Mouse (Mus musculus) limb, embryonic 10.5 days (tissue): ENCODE measurements around the gene Rpap1. TPM values are rescaled to one million over a fixed set of nuclear protein-coding genes. Genes with fewer than 3 reads are reported as not detected.

Source experiments
- DNase-seq: peaks from one replicate; pipeline ENCODE4 v3.0.0-alpha.2; 2017; ENCODE audit warnings: low spot score
- H3K27ac ChIP-seq: fragments of 300-500 bp; sonication (generic); 2 replicates; pipeline ENCODE4 v1.5.1; 2016; ENCODE audit warnings: mild to moderate bottlenecking
- H3K27me3 ChIP-seq: fragments of 300-500 bp; sonication (generic); 2 replicates; pipeline ENCODE4 v1.6.1; 2016; ENCODE audit warnings: low read depth, mild to moderate bottlenecking; ENCODE audit not compliant: poor library complexity, severe bottlenecking
- H3K36me3 ChIP-seq: fragments of 300-500 bp; sonication (generic); 2 replicates; pipeline ENCODE4 v1.6.1; 2016; ENCODE audit warnings: mild to moderate bottlenecking, moderate library complexity
- H3K4me1 ChIP-seq: fragments of 300-500 bp; sonication (generic); 2 replicates; pipeline ENCODE4 v1.6.1; 2016
- H3K4me3 ChIP-seq: fragments of 300-500 bp; sonication (generic); 2 replicates; pipeline ENCODE4 v1.5.1; 2016; ENCODE audit warnings: mild to moderate bottlenecking, moderate library complexity
- H3K9me3 ChIP-seq: fragments of 300-500 bp; sonication (generic); replicated peaks from 2 replicates; pipeline ENCODE4 v1.6.1; 2016; ENCODE audit warnings: mild to moderate bottlenecking
- WGBS: fragments of 180-500 bp; shearing (Covaris S2); methylation state at CpG from one replicate; pipeline ENCODE4 v1.1.7; 2016; 5-methylcytosine and 5-hydroxymethylcytosine counted together
- polyA plus RNA-seq: library from polyadenylated mRNA; unstranded; fragments of >200 nt; fragmentation: Nextera tagmentation; extraction: Ambion mirVana; gene quantifications from 2 replicates; pipeline ENCODE4 v1.2.1, GENCODE M21; 2016

Gene Rpap1
- 42.0 and 46.3 TPM in 2 replicates for polyA plus RNA-seq

DNA sequence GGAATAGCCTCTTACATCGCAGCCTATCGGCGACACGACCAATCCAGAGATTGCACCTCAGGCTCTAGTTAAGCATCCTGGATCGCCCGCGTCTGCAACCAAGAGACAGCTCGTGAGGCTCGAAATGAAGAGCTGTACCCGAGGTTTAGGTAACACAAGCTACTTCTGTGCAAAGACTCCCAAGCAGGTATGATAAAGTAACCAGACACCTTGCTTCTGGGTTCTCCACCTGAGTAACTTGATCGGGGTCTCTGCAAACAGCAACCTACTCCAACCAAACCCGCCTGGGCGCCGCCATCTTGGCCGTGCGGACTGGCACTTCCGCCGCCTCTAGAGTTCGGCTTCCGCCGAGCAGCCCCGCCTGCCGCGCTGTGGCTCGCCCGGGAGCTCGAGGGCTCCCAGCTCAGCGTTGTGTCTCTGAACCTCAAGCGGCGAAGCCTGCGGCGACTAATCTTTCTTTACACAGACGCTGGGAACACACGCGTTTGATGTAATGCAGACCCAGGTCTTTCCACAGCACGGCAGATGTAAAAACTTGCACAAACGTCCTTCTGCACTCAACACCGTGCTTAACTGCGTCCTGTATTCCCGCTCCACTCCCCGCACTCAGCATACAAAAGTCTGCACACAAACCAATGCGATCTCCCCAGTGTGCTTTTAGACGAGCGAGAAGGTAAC is at the start of gene Rpap1:
Gene Rpap1, minus strand, starts transcription at position 332 of the 678 bp plus-strand sequence.
- H3K27me3 ChIP-seq: no peaks in the 10 kb centered on the region
- DNase-seq: peak; percentile 93
- H3K9me3 ChIP-seq: no peaks in the 10 kb centered on the region
- peaks cover 33% of the 10 kb centered on the region for H3K36me3 ChIP-seq
- H3K4me1 ChIP-seq: peaks cover 12% of the 10 kb centered on the region
- H3K27ac ChIP-seq: peak within 1 kb of the TSS; percentile 89
- peak within 1 kb of the TSS; percentile 63 for H3K4me3 ChIP-seq
- under 1% methylated on average over 44 of the region's 44 CpGs for WGBS

DNA sequence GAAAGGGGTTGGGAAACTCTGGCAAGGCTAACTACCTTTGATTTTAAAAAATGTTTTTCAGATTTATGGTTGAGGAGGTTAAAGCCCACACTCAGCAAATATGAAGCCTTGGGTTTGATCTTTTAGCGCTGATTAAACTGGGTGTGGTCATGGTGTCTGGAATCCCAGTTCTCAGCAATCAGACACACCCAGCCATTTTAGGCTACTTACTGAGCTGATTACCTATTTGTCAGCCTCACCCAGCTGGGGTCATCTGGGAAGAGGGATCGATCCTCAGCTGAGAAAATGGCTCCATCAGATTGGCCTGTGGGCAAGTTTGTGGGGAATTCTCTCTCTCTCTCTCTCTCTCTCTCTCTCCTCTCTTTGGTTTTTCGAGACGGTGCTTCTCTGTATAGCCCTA is 46.9 kb upstream of the Rpap1 start:
- H3K36me3 ChIP-seq: no peaks in the 10 kb centered on the region
- DNase-seq: no peak

DNA sequence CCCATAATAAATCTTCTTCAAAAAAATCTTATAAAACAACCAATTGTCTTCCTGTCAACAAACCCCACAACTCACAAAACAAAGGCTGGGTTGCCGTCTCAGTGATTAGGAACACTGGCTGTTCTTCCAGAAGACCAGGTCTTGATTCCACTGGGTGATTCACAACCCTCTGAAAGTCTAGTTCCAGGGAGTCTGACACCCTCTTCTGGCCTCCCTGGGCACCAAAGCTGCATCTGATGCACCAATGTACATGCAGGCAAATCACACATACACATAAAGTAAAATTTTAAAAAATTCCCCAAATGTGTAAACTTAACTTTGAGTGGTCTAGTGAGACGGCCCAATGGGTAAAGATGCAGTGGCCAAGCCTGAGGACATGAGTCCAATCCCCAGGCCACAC is 43.2 kb upstream of the Rpap1 start:
- Histone ChIP-seq H3K9me3 (no peaks in the 10 kb centered on the region), H3K4me3 (no peak overlapping the region), H3K4me1 (no peaks in the 10 kb centered on the region), H3K27ac (no peak overlapping the region), H3K27me3 (no peaks in the 10 kb centered on the region), H3K36me3 (no peaks in the 10 kb centered on the region)
- 70% methylated on average over 2 of the region's 2 CpGs for WGBS
- DNase-seq: no peak

More for the DNA sequence above, 46.9 kb upstream of the Rpap1 start:
- Histone ChIP-seq H3K27me3 (no peaks in the 10 kb centered on the region), H3K4me3 (no peak overlapping the region), H3K4me1 (no peaks in the 10 kb centered on the region), H3K27ac (no peak overlapping the region), H3K9me3 (no peaks in the 10 kb centered on the region)
- WGBS: 90% methylated on average over 4 of the region's 4 CpGs

DNA sequence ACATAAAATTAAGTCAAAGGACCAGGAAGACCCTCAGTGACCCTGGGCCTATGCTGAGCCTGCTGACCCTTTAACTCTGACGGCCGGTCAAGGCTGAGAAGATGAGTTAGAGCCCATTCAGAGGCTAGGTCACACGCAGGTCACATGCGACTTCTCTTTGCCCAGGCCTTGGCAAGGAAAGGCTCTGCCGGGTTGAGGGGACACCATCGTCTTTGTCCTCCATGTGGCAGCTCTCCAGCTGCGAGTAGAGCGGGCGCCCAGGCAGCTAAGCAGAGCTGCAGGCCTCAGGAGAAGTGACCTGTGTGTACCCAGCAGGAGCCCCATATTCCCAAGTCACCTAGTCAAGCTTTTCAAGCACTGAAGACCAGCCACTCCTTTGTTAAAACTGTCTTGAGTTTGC is 33.8 kb upstream of the Rpap1 start:
- Histone ChIP-seq H3K27me3 (no peaks in the 10 kb centered on the region), H3K27ac (no peak overlapping the region), H3K9me3 (no peaks in the 10 kb centered on the region), H3K4me1 (no peaks in the 10 kb centered on the region), H3K36me3 (peaks cover 17% of the 10 kb centered on the region), H3K4me3 (no peak overlapping the region)
- DNase-seq: no peak
- WGBS: 90% methylated on average over 9 of the region's 9 CpGs

DNA sequence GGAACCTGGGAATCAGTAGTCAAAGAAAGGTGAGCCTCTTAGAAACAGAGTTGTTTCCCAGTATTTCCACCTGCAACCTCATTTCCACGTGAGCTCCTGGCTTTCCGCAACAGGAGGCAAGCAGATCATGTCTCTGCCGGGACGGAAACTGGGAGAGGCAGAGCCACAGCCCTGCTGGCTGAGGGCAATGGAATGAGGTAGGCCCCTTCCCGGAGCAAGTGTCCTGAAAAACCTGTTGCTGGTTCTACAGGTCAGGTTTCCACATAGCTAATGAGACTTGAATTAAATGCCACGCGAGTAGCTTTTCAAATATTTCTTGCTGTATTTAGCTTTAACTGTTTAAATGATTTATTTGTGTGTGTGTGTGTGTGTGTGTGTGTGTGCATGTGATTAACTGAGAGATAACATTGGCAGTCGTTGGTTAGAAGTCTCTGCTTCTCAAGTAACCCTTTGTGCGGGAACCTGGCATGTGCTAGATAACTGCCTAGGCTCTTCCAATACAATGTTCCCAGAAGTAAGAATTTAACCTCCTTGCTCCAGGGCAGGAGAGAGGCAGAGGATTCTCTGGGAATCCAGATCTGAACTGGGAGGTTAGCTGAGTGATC is 31.4 kb upstream of the Rpap1 start:
- Histone ChIP-seq H3K27me3 (no peaks in the 10 kb centered on the region), H3K9me3 (no peaks in the 10 kb centered on the region), H3K4me3 (no peak overlapping the region), H3K4me1 (no peaks in the 10 kb centered on the region), H3K36me3 (peaks cover 40% of the 10 kb centered on the region), H3K27ac (no peak overlapping the region)
- 62% methylated on average over 9 of the region's 9 CpGs for WGBS
- DNase-seq: no peak

DNA sequence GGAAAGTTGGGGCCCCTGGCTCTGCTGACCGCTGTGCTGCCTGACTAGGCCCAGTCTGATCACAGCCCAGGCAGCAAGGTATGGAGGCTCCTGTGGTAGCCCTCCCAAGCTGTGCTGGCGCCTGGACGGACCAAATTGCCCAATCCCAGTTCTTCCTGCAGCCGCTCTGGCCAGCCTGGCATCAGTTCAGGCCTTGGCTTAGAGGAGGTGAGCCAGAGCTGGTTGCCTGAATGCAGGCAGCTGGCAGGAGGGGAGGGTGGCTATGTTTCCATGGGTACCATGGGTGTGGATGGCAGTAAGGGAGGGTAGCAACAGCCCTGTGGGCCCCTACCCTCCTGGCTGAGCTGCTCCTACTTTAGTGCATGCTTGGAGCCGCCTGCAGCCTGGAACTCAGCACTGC is 29.7 kb upstream of the Rpap1 start:
- Histone ChIP-seq H3K36me3 (peaks cover 57% of the 10 kb centered on the region), H3K4me3 (no peak overlapping the region), H3K27ac (no peak overlapping the region), H3K9me3 (no peaks in the 10 kb centered on the region), H3K27me3 (no peaks in the 10 kb centered on the region), H3K4me1 (no peaks in the 10 kb centered on the region)
- no peak for DNase-seq
- WGBS: 87% methylated on average over 5 of the region's 5 CpGs

DNA sequence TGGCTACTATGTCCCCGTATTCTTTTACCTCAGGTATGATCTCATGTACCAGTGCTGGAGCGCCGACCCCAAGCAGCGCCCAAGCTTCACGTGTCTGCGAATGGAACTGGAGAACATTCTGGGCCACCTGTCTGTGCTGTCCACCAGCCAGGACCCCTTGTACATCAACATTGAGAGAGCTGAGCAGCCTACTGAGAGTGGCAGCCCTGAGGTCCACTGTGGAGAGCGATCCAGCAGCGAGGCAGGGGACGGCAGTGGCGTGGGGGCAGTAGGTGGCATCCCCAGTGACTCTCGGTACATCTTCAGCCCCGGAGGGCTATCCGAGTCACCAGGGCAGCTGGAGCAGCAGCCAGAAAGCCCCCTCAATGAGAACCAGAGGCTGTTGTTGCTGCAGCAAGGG is 29.3 kb upstream of the Rpap1 start:
- Histone ChIP-seq H3K4me1 (no peaks in the 10 kb centered on the region), H3K27ac (no peak overlapping the region), H3K9me3 (no peaks in the 10 kb centered on the region), H3K36me3 (peaks cover 61% of the 10 kb centered on the region), H3K4me3 (no peak overlapping the region), H3K27me3 (no peaks in the 10 kb centered on the region)
- WGBS: 95% methylated on average over 13 of the region's 13 CpGs
- DNase-seq: no peak

DNA sequence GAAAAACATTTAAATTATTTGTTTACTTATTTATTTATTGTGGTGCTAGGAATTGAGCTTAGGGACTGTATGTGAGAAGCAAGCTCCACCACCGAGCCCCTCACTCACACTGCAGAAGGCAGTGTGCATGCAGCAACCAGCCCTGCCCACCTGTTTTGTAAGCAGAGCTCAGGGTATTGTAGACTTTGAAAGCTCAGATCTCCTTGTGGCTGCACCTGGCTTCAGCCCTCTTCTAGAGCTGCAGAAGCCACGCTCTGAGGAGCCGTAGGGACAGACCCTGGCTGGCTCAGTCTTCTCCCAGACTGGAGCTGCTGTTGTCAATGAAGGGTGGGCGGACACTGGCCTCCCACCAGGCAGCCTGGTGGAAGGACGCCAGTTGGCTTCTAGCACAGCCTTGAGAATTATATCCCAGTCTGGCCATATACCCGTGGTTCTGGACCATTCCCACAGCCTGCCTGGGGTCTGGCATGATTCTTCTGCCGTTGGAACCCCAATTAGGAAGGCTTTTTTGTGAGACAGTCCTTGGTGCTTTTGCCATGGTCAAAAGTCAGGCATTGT is 27.1 kb upstream of the Rpap1 start:
- 56% methylated on average over 7 of the region's 7 CpGs for WGBS
- Histone ChIP-seq H3K27me3 (no peaks in the 10 kb centered on the region), H3K36me3 (peaks cover 83% of the 10 kb centered on the region), H3K4me1 (no peaks in the 10 kb centered on the region), H3K4me3 (no peak overlapping the region), H3K27ac (no peak overlapping the region), H3K9me3 (no peaks in the 10 kb centered on the region)
- DNase-seq: no peak

DNA sequence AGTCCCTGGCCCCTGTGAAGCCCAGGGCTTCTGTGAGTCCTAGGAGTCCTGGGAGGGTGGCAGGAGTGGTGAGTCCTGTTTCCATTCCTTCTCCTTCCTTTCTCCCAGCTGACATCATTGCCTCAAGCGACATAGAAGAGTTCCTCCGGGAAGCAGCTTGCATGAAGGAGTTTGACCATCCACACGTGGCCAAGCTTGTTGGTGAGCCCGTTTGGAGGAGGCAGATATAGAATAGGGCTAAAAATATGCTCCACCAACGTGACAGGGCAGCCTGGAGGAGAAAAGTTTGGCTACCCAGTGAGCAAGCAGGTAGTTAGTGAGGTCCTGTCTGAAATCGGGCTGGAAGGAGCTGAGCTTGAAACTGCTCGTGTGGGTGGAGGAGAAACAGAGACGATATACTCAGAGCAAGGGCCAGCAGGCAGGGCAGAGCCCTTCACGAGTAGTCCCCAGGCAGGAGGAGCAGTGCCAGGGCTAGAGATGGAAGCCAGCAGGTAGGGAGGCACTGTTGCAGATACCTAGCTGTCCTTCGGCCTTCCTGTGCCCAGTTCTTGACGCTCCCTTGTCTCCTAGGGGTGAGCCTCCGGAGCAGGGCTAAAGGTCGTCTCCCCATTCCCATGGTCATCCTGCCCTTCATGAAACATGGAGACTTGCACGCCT is 24.3 kb upstream of the Rpap1 start:
- no peak for DNase-seq
- Histone ChIP-seq H3K27ac (no peak overlapping the region), H3K27me3 (no peaks in the 10 kb centered on the region), H3K4me3 (no peak overlapping the region), H3K9me3 (no peaks in the 10 kb centered on the region), H3K4me1 (peaks cover 14% of the 10 kb centered on the region), H3K36me3 (peaks cover 96% of the 10 kb centered on the region)
- 86% methylated on average over 14 of the region's 14 CpGs for WGBS

DNA sequence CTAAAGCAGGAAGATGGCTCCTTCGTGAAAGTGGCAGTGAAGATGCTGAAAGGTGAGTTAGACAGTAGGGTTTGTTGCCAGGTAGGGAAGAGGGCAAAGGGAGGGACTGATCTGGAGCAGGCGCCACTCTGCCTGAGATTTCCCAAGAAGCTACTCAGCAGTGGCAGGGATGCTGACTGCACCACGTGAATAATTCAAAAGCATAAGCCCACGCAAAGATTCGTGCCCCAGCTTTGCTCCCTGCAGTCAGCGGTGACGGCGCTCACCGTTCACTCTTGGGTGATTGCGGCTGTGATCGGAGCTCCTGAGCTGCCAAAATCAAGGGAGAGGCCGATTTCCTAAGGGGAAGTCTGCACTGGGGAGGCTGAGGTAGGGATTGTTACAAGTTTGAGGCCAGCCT is 23.6 kb upstream of the Rpap1 start:
- H3K4me3 ChIP-seq: no peak overlapping the region
- peaks cover 18% of the 10 kb centered on the region for H3K4me1 ChIP-seq
- no peak for DNase-seq
- no peak overlapping the region for H3K27ac ChIP-seq
- H3K27me3 ChIP-seq: no peaks in the 10 kb centered on the region
- H3K36me3 ChIP-seq: peaks cover 96% of the 10 kb centered on the region
- WGBS: 83% methylated on average over 12 of the region's 12 CpGs
- H3K9me3 ChIP-seq: no peaks in the 10 kb centered on the region

DNA sequence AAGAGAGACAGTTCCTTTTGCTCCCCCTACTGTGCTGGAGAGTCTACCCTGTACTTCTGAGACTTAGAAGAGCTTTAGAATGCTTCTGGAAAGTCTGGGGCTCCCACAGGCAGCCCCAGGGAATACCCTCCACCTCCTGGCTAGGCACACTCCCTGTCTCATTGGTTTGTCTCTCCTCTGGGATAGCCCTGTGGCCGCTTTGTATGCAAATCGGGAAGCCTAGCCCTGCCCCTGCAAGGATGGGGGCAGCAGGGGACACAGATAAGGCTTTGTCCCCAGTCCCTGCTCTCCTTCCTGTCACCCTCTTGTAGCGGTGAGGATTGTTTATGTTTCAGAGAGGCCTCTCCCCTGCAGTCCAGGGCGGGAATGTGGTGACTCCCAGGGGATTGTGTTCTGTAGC is 21.5 kb upstream of the Rpap1 start:
- Histone ChIP-seq H3K36me3 (peaks cover 97% of the 10 kb centered on the region), H3K4me1 (peaks cover 30% of the 10 kb centered on the region), H3K27me3 (no peaks in the 10 kb centered on the region), H3K4me3 (no peak overlapping the region), H3K9me3 (no peaks in the 10 kb centered on the region), H3K27ac (0 out of 2 replicates have a peak overlapping the region, but pooled peaks have one; percentile 15)
- WGBS: 29% methylated on average over 4 of the region's 4 CpGs
- no peak for DNase-seq

DNA sequence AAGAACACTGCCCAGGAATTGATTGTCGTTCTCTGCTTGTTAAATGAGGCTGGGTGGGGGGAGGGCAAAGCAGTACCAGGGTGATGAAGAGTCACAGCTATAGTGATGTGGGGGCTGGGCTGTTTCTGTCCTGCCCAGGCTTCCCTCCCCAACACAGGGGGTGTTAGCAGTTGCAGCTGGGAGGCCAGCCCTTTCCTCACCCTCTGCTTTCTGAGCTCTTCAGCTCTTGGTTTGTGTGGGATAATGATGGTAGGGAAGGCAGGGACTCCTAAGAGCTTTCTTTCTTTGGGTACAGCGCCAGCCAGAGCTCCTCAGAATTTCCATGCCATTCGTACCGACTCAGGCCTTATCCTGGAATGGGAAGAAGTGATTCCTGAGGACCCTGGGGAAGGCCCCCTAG is 21.1 kb upstream of the Rpap1 start:
- Histone ChIP-seq H3K27me3 (no peaks in the 10 kb centered on the region), H3K36me3 (peaks cover 97% of the 10 kb centered on the region), H3K4me1 (peaks cover 35% of the 10 kb centered on the region), H3K9me3 (no peaks in the 10 kb centered on the region), H3K4me3 (no peak overlapping the region), H3K27ac (0 out of 2 replicates have a peak overlapping the region, but pooled peaks have one; percentile 15)
- no peak for DNase-seq
- WGBS: 23% methylated on average over 4 of the region's 4 CpGs

DNA sequence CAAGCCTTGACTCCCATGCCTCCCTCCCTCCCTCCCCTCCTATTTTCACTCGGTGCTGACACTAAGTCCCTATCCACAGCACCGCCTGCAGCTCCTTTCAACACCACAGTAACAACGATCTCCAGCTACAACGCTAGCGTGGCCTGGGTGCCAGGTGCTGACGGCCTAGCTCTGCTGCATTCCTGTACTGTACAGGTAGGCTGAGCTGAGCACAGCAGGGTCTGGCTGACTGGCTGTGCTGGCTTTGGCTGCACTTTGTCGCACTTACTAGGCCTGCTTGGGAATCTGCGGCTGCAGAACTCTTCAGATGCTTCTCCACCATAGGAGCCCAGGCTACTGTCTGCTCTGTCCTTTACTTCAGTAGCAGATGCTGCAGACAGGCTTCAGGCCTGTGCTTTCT is 18.2 kb upstream of the Rpap1 start:
- 60% methylated on average over 8 of the region's 8 CpGs for WGBS
- Histone ChIP-seq H3K4me1 (peaks cover 61% of the 10 kb centered on the region), H3K4me3 (no peak overlapping the region), H3K36me3 (peaks cover 77% of the 10 kb centered on the region), H3K27ac (no peak overlapping the region), H3K27me3 (peaks cover 15% of the 10 kb centered on the region), H3K9me3 (no peaks in the 10 kb centered on the region)
- peak; percentile 27 for DNase-seq
